Mouse (Mus musculus) C2C12 (cell line): ENCODE measurements around the gene Dab2ip.

Source experiments
- CEBPB ChIP-seq: IDR thresholded peaks from one replicate; pipeline ENCODE4 v1.6.1; 2011; ENCODE audit warnings: low read depth, mild to moderate bottlenecking, control low read depth, moderate library complexity
- CTCF ChIP-seq: IDR thresholded peaks from one replicate; pipeline ENCODE4 v1.5.1; 2011; ENCODE audit not compliant: control insufficient read depth, insufficient read depth, insufficient read length
- FOSL1 ChIP-seq: IDR thresholded peaks from one replicate; pipeline ENCODE4 v1.8.0; 2011; ENCODE audit warnings: mild to moderate bottlenecking, low read length; ENCODE audit not compliant: poor library complexity, insufficient read depth, severe bottlenecking
- MAX ChIP-seq: IDR thresholded peaks from one replicate; pipeline ENCODE4 v1.6.1; 2011; ENCODE audit warnings: mild to moderate bottlenecking, control low read depth
- MYOD1 ChIP-seq: IDR thresholded peaks from one replicate; pipeline ENCODE4 v1.6.1; 2011; ENCODE audit warnings: low read depth; ENCODE audit not compliant: control insufficient read depth, insufficient read length
- MYOG ChIP-seq: IDR thresholded peaks from one replicate; pipeline ENCODE4 v1.6.1; 2011; ENCODE audit not compliant: control insufficient read depth, insufficient read length; ENCODE audit errors: extremely low read depth
- USF1 ChIP-seq: IDR thresholded peaks from one replicate; pipeline ENCODE4 v1.6.1; 2011; ENCODE audit warnings: low read depth, mild to moderate bottlenecking, control low read depth, moderate library complexity

DNA sequence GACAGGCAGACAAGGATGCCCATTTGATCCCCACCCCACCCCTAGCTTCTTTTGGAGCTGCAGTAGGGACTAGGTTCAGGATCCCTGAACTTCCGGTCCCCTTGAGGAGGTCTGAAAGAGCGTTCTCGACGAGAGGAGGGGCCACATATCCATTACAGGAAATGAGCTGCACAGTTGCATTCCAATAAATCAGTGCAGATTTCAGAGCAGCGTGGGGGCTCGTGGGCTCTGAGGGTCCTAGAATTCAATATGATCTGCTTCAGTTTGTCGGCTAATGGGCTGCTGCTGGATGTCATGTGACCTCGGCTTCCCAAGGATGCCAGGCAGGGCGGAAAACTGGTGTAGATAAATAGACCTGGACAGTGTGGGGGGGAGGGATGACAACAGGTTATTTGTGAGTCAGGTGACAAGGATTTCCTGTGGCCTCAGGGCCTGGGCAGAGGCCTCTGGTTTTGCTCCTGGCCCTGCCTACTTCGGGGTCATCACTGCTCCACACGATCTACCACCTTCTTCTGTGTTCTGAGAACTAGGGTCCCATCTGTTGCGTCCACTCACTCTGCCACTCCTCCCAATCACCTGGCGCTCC is 181.7 kb downstream of the Dab2ip start:
- TF ChIP-seq CTCF (no peak), MYOD1 (no peak), USF1 (no peak), MAX (no peak), MYOG (no peak), FOSL1 (no peak), CEBPB (no peak)
